Mouse (Mus musculus) embryonic stem cell, embryonic (primary cell): ENCODE measurements around the gene Ddx39b.

Experiments used
- CTCF ChIA-PET, 4 experiments: fragments of 300-600 bp in 2 of 4; fragments of 350-600 bp in 2 of 4; sonication (Branson Sonifier 250); formaldehyde crosslinking; loops; one replicate each; lab custom pipeline; 2022; ENCODE audit warnings: inconsistent platforms in 2 of 4; lab: Charles Lee
- POLR2A ChIA-PET, 4 experiments: fragments of 300-600 bp in 2 of 4; fragments of 350-600 bp in 2 of 4; sonication (Branson Sonifier 250); formaldehyde crosslinking; loops; one replicate each; lab custom pipeline; 2022; ENCODE audit warnings: antibody characterized with exemption in 4 of 4, inconsistent platforms in 1 of 4; lab: Charles Lee

Gene Ddx39b

GRCm38 (mm10) chr17:35245731-35246623 lies 4.4 kb downstream of the Ddx39b start:
- CTCF ChIA-PET, result interaction anchor here (0.5 to 7.7 kb wide), 44 partner anchors 8 to 1280 kb away, joined by 3 to 101 read pairs (median 5); partner anchors contain the start of genes Abhd16a (in 1 of the 4), Hspa1l (in 1 of the 4) and Nfkbil1 (in 1 of the 4)
- POLR2A ChIA-PET, result interaction anchor here (0.6 to 18.8 kb wide), 44 partner anchors 8 to 1283 kb away, joined by 3 to 396 read pairs (median 5); partner anchors contain the start of genes D17H6S53E (in 2 of the 4), Gm16181 (in 2 of the 4), Nfkbil1 (in 2 of the 4) and Prrc2a (in 2 of the 4)

- CTCF ChIA-PET, result interaction anchor here (0.7 to 7.7 kb wide), 8 partner anchors 9 to 84 kb away, joined by 3 to 101 read pairs (median 4); no protein-coding TSS in a partner anchor
Observed at GRCm38 (mm10) chr17:35247144-35247543, 5.6 kb downstream of the Ddx39b start.

GRCm38 (mm10) chr17:35248986-35249385 lies 7.4 kb downstream of the Ddx39b start:
- CTCF ChIA-PET, result interaction anchor here in 3 of 4 experiments (0.6 to 1.4 kb wide), 5 partner anchors 9 to 149 kb away, joined by 3 to 7 read pairs (median 3); no protein-coding TSS in a partner anchor
- POLR2A ChIA-PET, result interaction anchor here in 3 of 4 experiments (0.8 to 18.8 kb wide), 13 partner anchors 3 to 111 kb away, joined by 3 to 396 read pairs (median 25); partner anchors contain the start of genes Ddx39b (in 3 of the 3), Prrc2a (in 2 of the 3), Atp6v1g2 (in 1 of the 3) and Nfkbil1 (in 1 of the 3)

More at GRCm38 (mm10) chr17:35247144-35247543, 5.6 kb downstream of the Ddx39b start:
- POLR2A ChIA-PET, result interaction anchor here in 3 of 4 experiments (0.6 to 18.8 kb wide), 29 partner anchors 7 to 296 kb away, joined by 3 to 396 read pairs (median 4); partner anchors contain the start of genes Nfkbil1 (in 2 of the 3), Prrc2a (in 2 of the 3), Atp6v1g2 (in 1 of the 3) and D17H6S53E (in 1 of the 3)

- CTCF ChIA-PET, result interaction anchor here in 3 of 4 experiments (0.7 to 1.7 kb wide), 6 partner anchors 8 to 83 kb away, joined by 3 to 4 read pairs (median 4); partner anchors contain the start of gene Ddx39b (in 1 of the 3)
- POLR2A ChIA-PET, result interaction anchor here (0.6 to 18.8 kb wide), 17 partner anchors 4 to 282 kb away, joined by 3 to 396 read pairs (median 19); partner anchors contain the start of genes Ddx39b (in 4 of the 4), Prrc2a (in 2 of the 4), Atp6v1g2 (in 1 of the 4) and Nfkbil1 (in 1 of the 4)
Observed at GRCm38 (mm10) chr17:35249451-35250197, 8.1 kb downstream of the Ddx39b start.

GRCm38 (mm10) chr17:35250348-35251120 lies 9.0 kb downstream of the Ddx39b start:
- POLR2A ChIA-PET, result interaction anchor here (0.7 to 18.8 kb wide), 30 partner anchors 4 to 585 kb away, joined by 3 to 396 read pairs (median 4); partner anchors contain the start of genes Ddx39b (in 4 of the 4), Prrc2a (in 2 of the 4), Atp6v1g2 (in 1 of the 4) and Nfkbil1 (in 1 of the 4)
- CTCF ChIA-PET, result interaction anchor here (0.6 to 4.6 kb wide), 10 partner anchors 9 to 84 kb away, joined by 3 to 33 read pairs (median 4); partner anchors contain the start of genes Atp6v1g2 (in 1 of the 4) and Ddx39b (in 1 of the 4)

GRCm38 (mm10) chr17:35251162-35251719 lies 9.7 kb downstream of the Ddx39b start:
- POLR2A ChIA-PET, result interaction anchor here (0.6 to 18.8 kb wide), 33 partner anchors 4 to 585 kb away, joined by 3 to 396 read pairs (median 4); partner anchors contain the start of genes Ddx39b (in 4 of the 4), Prrc2a (in 2 of the 4), Atp6v1g2 (in 1 of the 4) and Nfkbil1 (in 1 of the 4)
- CTCF ChIA-PET, result interaction anchor here in 2 of 4 experiments (0.6 to 4.6 kb wide), 9 partner anchors 8 to 85 kb away, joined by 3 to 33 read pairs (median 4); partner anchors contain the start of genes Atp6v1g2 (in 1 of the 2) and Ddx39b (in 1 of the 2)

- CTCF ChIA-PET, result interaction anchor here in 1 of 4 experiments (0.7 to 4.6 kb wide), 7 partner anchors 9 to 85 kb away, joined by 3 to 33 read pairs (median 5); no protein-coding TSS in a partner anchor
- POLR2A ChIA-PET, result interaction anchor here (0.6 to 18.8 kb wide), 27 partner anchors 3 to 584 kb away, joined by 3 to 396 read pairs (median 4); partner anchors contain the start of genes Ddx39b (in 4 of the 4), Prrc2a (in 2 of the 4) and Atp6v1g2 (in 1 of the 4)
Observed at GRCm38 (mm10) chr17:35251981-35252380, 10.4 kb downstream of the Ddx39b start.

GRCm38 (mm10) chr17:35252619-35253292 lies 11.2 kb downstream of the Ddx39b start:
- ChIA-PET POLR2A (interaction anchor here (0.9 to 18.8 kb wide), 16 partner anchors 7 to 337 kb away, joined by 3 to 396 read pairs (median 4); partner anchors contain the start of genes Ddx39b (in 4 of the 4) and Prrc2a (in 2 of the 4)), CTCF (interaction anchor here in 1 of 4 experiments (0.7 to 5.6 kb wide), 5 partner anchors 10 to 86 kb away, joined by 3 to 101 read pairs (median 4); partner anchors contain the start of gene Ddx39b)

GRCm38 (mm10) chr17:35253293-35254093 lies 11.9 kb downstream of the Ddx39b start:
- POLR2A ChIA-PET, result interaction anchor here (0.5 to 18.8 kb wide), 19 partner anchors 8 to 303 kb away, joined by 3 to 396 read pairs (median 5); partner anchors contain the start of genes Ddx39b (in 4 of the 4), Prrc2a (in 2 of the 4) and Ly6g5c (in 1 of the 4)
- CTCF ChIA-PET, result interaction anchor here (0.6 to 5.6 kb wide), 19 partner anchors 8 to 360 kb away, joined by 3 to 101 read pairs (median 4); partner anchors contain the start of genes Nfkbil1 (in 2 of the 4) and Ddx39b (in 1 of the 4)

- ChIA-PET POLR2A (interaction anchor here (0.6 to 18.8 kb wide), 35 partner anchors 8 to 304 kb away, joined by 3 to 396 read pairs (median 4); partner anchors contain the start of genes Ddx39b (in 4 of the 4), Prrc2a (in 2 of the 4), Atp6v1g2 (in 1 of the 4) and Ddah2 (in 1 of the 4)), CTCF (interaction anchor here (0.5 to 5.6 kb wide), 50 partner anchors 8 to 1289 kb away, joined by 3 to 101 read pairs (median 4); partner anchors contain the start of genes Ddx39b (in 2 of the 4), Nfkbil1 (in 2 of the 4), Apom (in 1 of the 4) and Csnk2b (in 1 of the 4))
Observed at GRCm38 (mm10) chr17:35254241-35255098, 12.9 kb downstream of the Ddx39b start.

GRCm38 (mm10) chr17:35255301-35255700 lies 13.8 kb downstream of the Ddx39b start:
- CTCF ChIA-PET, result interaction anchor here (0.5 to 5.6 kb wide), 39 partner anchors 9 to 1290 kb away, joined by 3 to 101 read pairs (median 5); partner anchors contain the start of genes Ddx39b (in 2 of the 4), Nfkbil1 (in 2 of the 4), Apom (in 1 of the 4) and Csnk2b (in 1 of the 4)
- POLR2A ChIA-PET, result interaction anchor here (0.6 to 18.8 kb wide), 27 partner anchors 9 to 305 kb away, joined by 3 to 396 read pairs (median 4); partner anchors contain the start of genes Ddx39b (in 3 of the 4), Prrc2a (in 2 of the 4), Atp6v1g2 (in 1 of the 4) and Ddah2 (in 1 of the 4)

GRCm38 (mm10) chr17:35255704-35256103 lies 14.2 kb downstream of the Ddx39b start:
- ChIA-PET POLR2A (interaction anchor here (1.0 to 18.8 kb wide), 17 partner anchors 10 to 118 kb away, joined by 3 to 396 read pairs (median 7); partner anchors contain the start of genes Ddx39b (in 3 of the 4), Prrc2a (in 2 of the 4) and Atp6v1g2 (in 1 of the 4)), CTCF (interaction anchor here (1.2 to 5.6 kb wide), 15 partner anchors 9 to 164 kb away, joined by 3 to 101 read pairs (median 6); partner anchors contain the start of gene Ddx39b (in 1 of the 4))
